ENCODE assay signal across 9 mouse cellular contexts in genomic region chr5:24973228-24973627, GRCm38 (mm10).
DNase-seq lines count a peak whose midpoint lies in the region; ATAC-seq and TF ChIP-seq lines count a peak whose summit lies in the region.
"Had no signal": no experiment of that assay in that cellular context is flagged by ENCODE, and none has a peak within 500 bp of the region (broad histone marks: within the 10 kb centered on the region; RNA-seq: fewer than 3 reads in every experiment).

No protein-coding gene starts in this region.

- peak; percentile 74 to 82 for DNase-seq in gastrocnemius, adult 8-10 months (ENCODE audit: low spot score in 2 of 2)
- peak; percentile 63 for DNase-seq in kidney, adult 2 months
- peak; percentile 42 to 74 for DNase-seq in urinary bladder, postnatal 36 days (ENCODE audit: low spot score in 2 of 2)
- no peak for DNase-seq in yolk sac, embryonic 10.5 days (ENCODE audit: low spot score)
- no peak for DNase-seq in layer of hippocampus, postnatal 10 days (ENCODE audit: low spot score in 2 of 2)

- H3K4me3 ChIP-seq in intestine, embryonic 16.5 days (ENCODE audit: low read length), result no peak overlapping the region
- H3K4me3 ChIP-seq in intestine, embryonic 15.5 days (replicated peaks), result no peak overlapping the region
- no peak overlapping the region for H3K4me3 ChIP-seq in kidney, adult 2 months (ENCODE audit: insufficient read depth, low read depth, low read length)

- H3K9ac ChIP-seq in intestine, embryonic 16.5 days (ENCODE audit: low read depth, low read length), result no peak overlapping the region
- H3K9ac ChIP-seq in intestine, embryonic 15.5 days, result no peak overlapping the region

- 0 out of 2 replicates have a peak, but pooled peaks have one; percentile 19 for TF ChIP-seq CTCF in kidney, adult 2 months (conservative IDR thresholded peaks at IDR 0.05; ENCODE audit: insufficient read depth, insufficient read length, low read depth, low read length)

- no peak overlapping the region for H3K4me2 ChIP-seq in intestine, embryonic 16.5 days (ENCODE audit: low read depth, low read length)
- H3K4me2 ChIP-seq in intestine, embryonic 15.5 days (replicated peaks), result no peak overlapping the region

- ATAC-seq in intestine, embryonic 16.5 days, result peak; percentile 27; the same call in 1 of the 2 replicates
- ATAC-seq in intestine, embryonic 15.5 days, result no peak
- ATAC-seq in monocyte, adult 5-6 weeks (replicated peaks; ENCODE audit: insufficient number of reproducible peaks, low FRiP score, low TSS enrichment, poor library complexity, severe bottlenecking), result 0 out of 2 replicates have a peak, but pooled peaks have one; percentile 10

- no peak for TF ChIP-seq POLR2A in kidney, adult 2 months (IDR thresholded peaks at IDR 0.05; ENCODE audit: low read depth, low read length)

- H3K27ac ChIP-seq in intestine, embryonic 16.5 days (ENCODE audit: low read length), result peak overlapping the region; percentile 39; the same call in 1 of the 2 replicates
- H3K27ac ChIP-seq in intestine, embryonic 15.5 days, result no peak overlapping the region
- no peak overlapping the region for H3K27ac ChIP-seq in kidney, adult 2 months (ENCODE audit: insufficient read depth, low read depth, low read length)

- whole genome bisulfite sequencing in intestine, embryonic 16.5 days, result 59% methylated on average over 13 of the region's 13 CpGs
- 59% methylated on average over 13 of the region's 13 CpGs for WGBS in intestine, embryonic 15.5 days
- WGBS in kidney, adult 2 months, result 21% methylated on average over 13 of the region's 13 CpGs

- peaks cover 23% of the 10 kb centered on the region for H3K4me1 ChIP-seq in intestine, embryonic 16.5 days (ENCODE audit: control insufficient read depth, insufficient read depth, low read length)
- peaks cover 21% of the 10 kb centered on the region for H3K4me1 ChIP-seq in intestine, embryonic 15.5 days (replicated peaks)
- peaks cover 10% of the 10 kb centered on the region for H3K4me1 ChIP-seq in kidney, adult 2 months (ENCODE audit: control insufficient read depth, insufficient read depth, low read length)

- no peaks in the 10 kb centered on the region for H3K9me3 ChIP-seq in intestine, embryonic 16.5 days (ENCODE audit: control insufficient read depth, low read length)
- H3K9me3 ChIP-seq in intestine, embryonic 15.5 days, result no peaks in the 10 kb centered on the region

- no peaks in the 10 kb centered on the region for H3K27me3 ChIP-seq in intestine, embryonic 16.5 days (replicated peaks; ENCODE audit: control insufficient read depth, insufficient read depth, low read length)
- no peaks in the 10 kb centered on the region for H3K27me3 ChIP-seq in intestine, embryonic 15.5 days (replicated peaks)
- H3K27me3 ChIP-seq in kidney, adult 2 months (replicated peaks; ENCODE audit: control insufficient read depth, insufficient read depth, low read length), result no peaks in the 10 kb centered on the region
- H3K27me3 ChIP-seq: Patski had no signal

- H3K36me3 ChIP-seq in intestine, embryonic 16.5 days (ENCODE audit: control insufficient read depth, insufficient read depth, low read length), result no peaks in the 10 kb centered on the region
- H3K36me3 ChIP-seq in intestine, embryonic 15.5 days, result no peaks in the 10 kb centered on the region
- H3K36me3 ChIP-seq in kidney, adult 2 months (ENCODE audit: control insufficient read depth, insufficient read depth, low read length), result no peaks in the 10 kb centered on the region

Comparison
In these comparisons a context has a peak if more than half of its experiments do, and no peak if none do; other contexts are left out.
1. DNase-seq: peak in gastrocnemius, adult 8-10 months (2 of 2), kidney, adult 2 months (single experiment) and urinary bladder, postnatal 36 days (2 of 2); none in yolk sac, embryonic 10.5 days (single experiment) and layer of hippocampus, postnatal 10 days (0 of 2).